Mouse (Mus musculus): ENCODE measurements around the gene Nkx6-2. TPM values are rescaled to one million over a fixed set of nuclear protein-coding genes. Genes with fewer than 3 reads are reported as not detected.

The Nkx6-2 gene
- polyA plus RNA-seq, 1 experiment from 2014 or later: 2.5 TPM

DNA sequence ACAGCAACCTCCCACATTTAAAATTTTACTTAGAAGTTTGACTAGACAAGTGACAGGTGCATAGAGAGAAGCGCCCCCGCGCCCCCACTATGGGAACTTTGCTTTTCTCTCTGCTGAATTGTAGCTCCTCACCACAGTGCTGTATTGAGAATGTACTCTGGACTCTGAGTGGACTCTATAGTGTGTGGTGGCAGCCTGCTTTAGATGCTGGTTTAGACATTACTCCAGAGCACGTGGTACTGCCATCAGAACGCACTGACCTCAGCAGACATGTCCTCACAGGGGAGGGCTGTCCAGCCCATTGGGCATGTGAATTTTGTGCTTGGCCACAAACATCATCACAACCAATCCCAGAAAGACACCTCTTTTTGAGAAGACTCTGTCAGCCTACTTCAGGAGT is 11.8 kb downstream of the Nkx6-2 start:
- DNase-seq (ENCODE audit: low spot score): no peak

GRCm38 (mm10) chr7:139566533-139566932 is 16.1 kb downstream of the Nkx6-2 start:
- no peak for DNase-seq (ENCODE audit: low spot score)

GRCm38 (mm10) chr7:139565998-139566397 is 16.6 kb downstream of the Nkx6-2 start:
- DNase-seq (ENCODE audit: low spot score): no peak

DNA sequence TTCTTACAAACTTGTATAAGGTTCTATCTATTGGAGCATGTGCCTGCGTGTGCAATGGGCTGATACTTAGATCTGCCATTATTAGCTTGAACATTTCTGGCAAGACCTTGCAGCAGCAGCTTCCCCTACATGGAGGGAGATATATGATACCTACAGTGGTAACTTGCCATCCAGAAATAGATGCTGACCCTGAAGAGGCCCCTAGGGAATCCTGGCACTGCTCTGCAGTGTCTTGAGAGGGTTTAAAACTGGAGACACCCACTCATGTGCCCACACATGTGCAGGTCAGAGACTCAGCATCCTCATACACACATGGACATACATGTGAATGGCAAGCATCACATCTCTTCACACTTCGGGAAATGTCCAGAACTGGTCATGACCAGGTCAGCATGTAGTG is 18.4 kb downstream of the Nkx6-2 start:
- DNase-seq (ENCODE audit: low spot score): no peak

GRCm38 (mm10) chr7:139563425-139563824 is 19.2 kb downstream of the Nkx6-2 start:
- no peak for DNase-seq (ENCODE audit: low spot score)

- no peak for DNase-seq (ENCODE audit: low spot score)
Measured at GRCm38 (mm10) chr7:139559659-139560058, 22.9 kb downstream of the Nkx6-2 start.

DNA sequence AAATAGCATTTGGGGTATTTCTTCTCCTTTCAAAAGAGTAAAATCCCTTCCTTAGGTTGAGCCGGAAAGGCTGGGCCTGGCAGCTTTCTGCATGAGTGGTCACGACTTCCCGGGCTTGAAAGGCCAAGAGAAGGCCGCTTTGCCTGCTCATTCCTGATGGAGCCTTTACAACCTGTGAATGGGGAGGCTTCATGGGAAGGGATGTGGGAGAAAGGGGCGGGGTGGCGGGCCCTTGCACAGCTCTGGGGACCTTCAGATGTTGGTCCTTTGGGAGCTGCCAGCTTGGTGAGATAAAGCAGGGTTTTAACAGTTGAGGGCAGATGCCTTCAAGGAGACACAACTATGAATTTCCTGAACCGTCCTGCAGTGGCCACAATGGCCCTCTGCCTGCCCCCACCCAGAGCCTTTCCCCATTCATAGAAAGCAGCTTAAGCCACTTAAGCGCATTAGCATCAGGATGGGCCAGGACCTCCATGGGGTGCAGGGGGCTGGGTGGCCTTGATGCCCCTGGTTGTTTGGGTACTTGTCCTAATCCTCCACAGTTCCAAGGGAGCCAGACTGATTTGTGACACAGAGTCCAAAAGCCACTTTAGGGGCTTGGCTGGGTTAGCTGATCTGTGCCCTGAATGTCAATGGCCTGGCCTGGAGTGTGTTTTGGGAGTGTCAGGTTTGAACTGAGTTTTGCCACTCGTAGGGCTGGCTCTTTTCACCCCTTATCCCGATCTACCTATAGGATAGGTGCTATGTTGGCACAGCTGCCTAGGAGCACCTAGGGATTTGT is 25.7 kb downstream of the Nkx6-2 start:
- no peak for DNase-seq (ENCODE audit: low spot score)

- DNase-seq (ENCODE audit: low spot score): no peak
Measured at GRCm38 (mm10) chr7:139556331-139556730, 26.3 kb downstream of the Nkx6-2 start.

GRCm38 (mm10) chr7:139551519-139551918 is 31.1 kb downstream of the Nkx6-2 start:
- no peak for DNase-seq (ENCODE audit: low spot score)

DNA sequence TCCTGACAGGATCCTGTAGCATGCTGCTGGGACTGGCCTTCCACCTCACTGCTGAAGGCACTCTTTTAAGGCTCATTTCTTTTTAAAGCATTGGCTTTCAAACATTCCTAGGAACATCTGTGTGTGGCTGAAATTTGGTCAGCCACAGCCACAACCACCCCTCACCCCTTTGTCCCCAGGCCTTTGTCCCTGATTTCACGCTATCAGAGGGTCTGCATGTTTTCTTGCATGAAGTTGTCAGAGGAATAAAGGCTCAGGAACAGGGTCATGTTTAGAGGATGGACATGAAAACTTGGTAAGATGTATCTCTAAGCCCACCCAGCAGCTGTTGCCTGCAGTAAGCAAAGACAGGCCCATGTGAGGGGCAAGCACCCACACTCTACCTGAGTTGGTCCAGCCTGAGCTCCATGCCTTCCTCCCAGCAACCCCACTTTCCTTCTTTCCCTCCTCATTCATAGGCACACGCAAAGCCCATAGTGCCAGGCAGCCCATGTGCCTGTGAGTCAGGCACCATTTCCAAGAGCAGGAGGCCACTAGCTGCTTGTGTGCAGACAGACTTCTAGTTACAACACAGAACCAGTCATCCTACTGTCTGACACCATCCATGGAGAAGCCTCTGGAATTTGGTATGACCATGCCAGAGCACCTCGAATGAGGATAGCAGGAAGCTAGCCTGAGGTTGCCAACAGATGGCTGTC is 32.4 kb downstream of the Nkx6-2 start:
- no peak for DNase-seq (ENCODE audit: low spot score)

DNA sequence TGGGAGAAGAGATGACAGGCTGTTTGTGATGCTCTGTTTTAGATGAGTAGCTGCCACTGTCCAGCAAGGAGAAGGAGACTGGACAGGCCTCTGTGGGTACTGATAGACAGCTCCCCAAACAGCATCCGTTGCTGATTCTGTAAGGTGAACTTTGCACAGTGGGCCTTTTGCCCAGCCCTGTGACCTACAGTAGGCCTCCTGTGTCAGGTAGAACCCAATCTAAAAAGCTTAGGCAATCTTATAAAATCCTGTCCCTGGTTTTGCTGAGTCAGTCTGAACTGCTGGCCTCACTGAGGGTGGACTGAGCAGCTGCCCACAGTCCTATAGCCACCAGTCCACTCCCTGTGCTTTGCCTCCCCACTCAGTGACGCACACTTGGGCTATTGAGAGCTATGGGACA is 35.3 kb downstream of the Nkx6-2 start:
- DNase-seq (ENCODE audit: low spot score): no peak

DNA sequence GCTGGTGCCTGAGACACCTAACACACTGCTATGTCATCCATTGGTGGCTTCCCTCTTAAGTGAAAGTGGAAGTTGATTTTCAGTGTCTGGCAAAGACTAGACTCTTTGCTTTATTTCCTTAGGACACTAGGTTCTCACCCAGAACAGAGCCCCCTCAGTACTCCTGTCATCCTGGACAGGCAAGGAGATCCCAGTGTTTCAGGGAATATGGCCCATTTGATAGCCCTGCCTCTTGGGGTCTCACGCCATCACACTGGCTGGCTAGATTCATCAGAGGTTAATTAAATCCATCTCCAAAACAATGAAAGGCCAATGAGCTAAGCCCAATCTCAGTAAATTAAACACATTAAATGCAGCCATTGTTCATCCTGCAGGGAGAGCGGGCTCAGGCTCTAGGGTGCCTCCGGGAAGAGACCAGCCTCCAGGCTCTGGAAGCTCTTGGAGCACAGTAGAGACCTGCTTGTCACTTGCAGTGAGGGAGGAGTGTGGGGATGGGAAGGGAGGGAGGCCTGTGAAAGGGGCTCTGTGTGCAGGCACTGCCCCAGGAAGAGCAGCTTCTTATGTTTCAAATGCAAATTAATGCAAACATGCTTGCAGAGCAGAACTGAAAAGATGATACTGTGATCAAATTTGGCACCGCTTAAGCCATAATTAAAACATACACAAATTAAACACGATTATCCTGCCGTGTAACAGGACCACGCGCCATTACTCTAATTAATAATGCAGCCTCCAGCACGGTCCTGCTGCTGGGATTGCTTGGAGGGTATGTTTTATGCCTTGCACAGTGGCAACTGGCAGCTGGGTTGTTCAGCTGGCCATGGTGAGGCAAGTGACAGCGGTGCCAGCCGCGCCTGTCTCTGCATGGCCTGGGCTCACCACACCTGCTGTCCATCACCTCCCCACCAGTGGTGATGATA is 37.6 kb downstream of the Nkx6-2 start:
- DNase-seq (ENCODE audit: low spot score): no peak

GRCm38 (mm10) chr7:139541422-139541821 is 41.2 kb downstream of the Nkx6-2 start:
- DNase-seq (ENCODE audit: low spot score): no peak

DNA sequence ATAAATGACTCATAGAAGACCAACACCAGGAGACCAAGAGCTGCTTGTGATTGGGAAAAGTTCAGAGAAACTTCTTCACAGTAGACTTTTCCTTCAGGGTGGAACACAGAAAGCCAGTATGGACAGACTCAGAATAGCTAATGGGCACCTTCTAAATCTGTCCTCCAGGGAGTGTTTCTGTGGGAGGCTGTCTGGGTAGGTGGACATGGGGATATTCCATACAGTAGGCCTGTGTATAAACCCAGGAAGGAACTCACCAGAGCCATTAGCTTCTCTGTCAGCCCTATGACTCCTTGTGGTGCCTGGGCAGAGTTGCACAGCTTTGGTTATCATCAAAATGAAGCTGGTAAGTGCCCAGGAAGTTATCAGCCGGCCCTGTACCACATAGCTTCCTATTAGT is 42.0 kb downstream of the Nkx6-2 start:
- no peak for DNase-seq (ENCODE audit: low spot score)

GRCm38 (mm10) chr7:139538541-139538940 is 44.1 kb downstream of the Nkx6-2 start:
- no peak for DNase-seq (ENCODE audit: low spot score)

GRCm38 (mm10) chr7:139537831-139538230 is 44.8 kb downstream of the Nkx6-2 start:
- no peak for DNase-seq (ENCODE audit: low spot score)

DNA sequence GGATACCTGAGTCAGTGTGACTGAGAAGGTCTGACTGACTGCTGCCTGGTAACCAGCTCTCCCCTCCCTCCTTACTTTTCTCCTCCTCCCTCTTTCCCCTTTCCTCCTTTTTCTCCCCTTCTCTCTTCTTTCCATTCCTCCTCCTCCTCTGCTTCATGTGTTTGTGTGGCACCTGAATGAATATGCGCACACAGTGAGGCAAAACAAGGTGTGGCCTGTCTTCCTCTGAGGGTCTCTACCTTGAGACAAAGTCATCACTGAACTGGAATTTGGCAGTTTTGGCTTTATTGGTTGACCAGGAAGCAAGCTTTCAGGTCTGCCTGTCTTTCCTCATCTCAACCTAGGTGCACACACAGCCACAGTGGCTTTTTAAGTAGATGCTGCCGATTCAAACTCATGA is 45.8 kb downstream of the Nkx6-2 start:
- no peak for DNase-seq (ENCODE audit: low spot score)

GRCm38 (mm10) chr7:139536331-139536730 is 46.3 kb downstream of the Nkx6-2 start:
- no peak for DNase-seq (ENCODE audit: low spot score)

DNA sequence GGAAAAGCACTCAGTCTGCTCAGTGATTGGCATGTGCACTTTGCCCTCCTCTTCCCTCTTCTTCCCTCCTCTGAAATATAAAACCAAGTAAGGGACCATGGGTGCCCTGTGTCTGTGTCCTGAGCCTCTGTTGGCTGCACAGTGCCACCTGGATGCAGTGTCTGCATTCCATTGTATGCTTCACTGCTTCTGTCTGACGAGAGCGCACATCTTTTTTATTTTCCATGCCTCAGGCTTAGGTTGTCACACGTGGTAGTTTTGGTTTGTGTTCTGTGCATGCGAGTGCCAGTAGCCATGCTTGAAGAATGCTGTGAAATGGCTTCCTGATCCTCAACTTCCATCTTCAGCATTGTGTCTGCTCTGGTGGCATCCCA is 51.2 kb downstream of the Nkx6-2 start:
- no peak for DNase-seq (ENCODE audit: low spot score)

GRCm38 (mm10) chr7:139530591-139531427 is 51.8 kb downstream of the Nkx6-2 start:
- no peak for DNase-seq (ENCODE audit: low spot score)
